Mouse (Mus musculus) adrenal gland, adult 10 weeks (tissue): Measurements from ENCODE around the gene Gm45261. TPM values are rescaled to one million over a fixed set of nuclear protein-coding genes. Genes with fewer than 3 reads are reported as not detected.

ENCODE experiments used
- polyA plus RNA-seq: library from polyadenylated mRNA; stranded (reverse); fragments of 350-450 nt; fragmentation: Illumina TruSeq; extraction: RNeasy Lipid Tissue Mini Kit (QIAGEN cat#74804); gene quantifications from one replicate; pipeline ENCODE4 v1.2.3, GENCODE M21; 2014; ENCODE audit warnings: low read depth, low replicate concordance

Gene Gm45261
- polyA plus RNA-seq: not detected

DNA sequence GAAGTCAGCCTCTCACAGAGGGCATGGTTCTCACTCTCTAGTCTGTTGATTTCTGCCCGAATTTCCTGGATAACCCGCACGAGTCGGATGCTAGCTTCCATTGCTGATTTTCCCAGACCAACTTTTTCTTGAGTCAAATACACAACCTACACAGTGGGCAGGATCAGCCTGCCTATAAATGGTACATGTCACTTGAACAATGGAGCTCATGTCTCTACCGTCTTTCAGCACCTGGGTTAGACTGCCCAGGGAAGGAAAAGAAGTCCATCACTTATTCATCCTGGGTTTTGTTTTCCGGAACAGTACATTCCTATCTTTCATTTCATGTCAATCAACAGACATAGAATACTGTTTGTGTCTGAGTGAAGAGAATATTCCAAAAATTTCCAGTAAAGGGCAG lies at the start of gene Gm45261:
Gm45261 (minus strand) TSS at position 101 of the 400 bp plus-strand sequence.

Other genes starting within 250 kb of the Gm45261 start
- gene Fam124b, start 243.0 kb downstream of the Gm45261 start, polyA plus RNA-seq: not detected
- gene Cul3, start 121.0 kb downstream of the Gm45261 start, polyA plus RNA-seq: 575 TPM